Mouse (Mus musculus): Measurements from ENCODE around the gene Nanos1. TPM values are rescaled to one million over a fixed set of nuclear protein-coding genes. Genes with fewer than 3 reads are reported as not detected.

The Nanos1 gene
- polyA plus RNA-seq, 1 experiment from 2014 or later = 1.6 TPM

- under 1% methylated on average over 107 of the region's 115 CpGs for WGBS
Measured at GRCm38 (mm10) chr19:60756192-60757098, 658 bp downstream of the Nanos1 start.

DNA sequence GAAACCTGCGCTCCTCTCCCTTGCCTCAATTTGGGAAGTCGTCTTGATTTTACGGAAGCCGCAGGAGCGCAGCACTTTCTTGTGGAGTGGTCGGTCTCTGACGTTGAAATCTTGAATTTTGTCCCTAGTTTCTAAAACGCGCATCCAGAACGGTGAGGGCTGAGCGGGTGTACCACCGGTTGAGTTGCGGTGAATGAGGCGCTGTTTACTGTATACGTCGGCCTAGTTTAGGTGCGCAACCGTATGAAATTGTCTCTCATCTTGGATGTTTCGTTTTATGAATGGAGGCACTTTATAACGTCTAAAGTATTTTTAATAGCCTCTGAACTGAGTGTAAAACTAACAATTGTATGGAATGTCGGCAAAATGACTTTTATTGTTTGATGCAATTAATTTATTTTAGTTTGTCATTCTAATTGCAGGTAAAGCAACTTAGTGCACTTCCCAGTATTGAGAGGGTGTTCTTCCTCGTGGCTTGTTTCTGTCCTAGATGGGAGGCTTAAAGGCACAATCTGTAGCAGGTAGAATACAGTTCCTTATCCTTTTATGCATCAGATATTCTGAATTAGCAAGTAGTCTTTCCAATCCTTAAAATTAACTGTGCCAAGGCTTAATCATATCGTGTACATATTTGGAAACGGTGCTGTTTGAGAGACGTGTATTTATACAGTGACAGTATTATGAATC, 1.5 kb downstream of the Nanos1 start:
- Histone ChIP-seq H3K36me3 (peaks cover 22% of the 10 kb centered on the region), H3K27me3 (ENCODE audit: low read depth, poor library complexity, severe bottlenecking) (peaks cover 35% of the 10 kb centered on the region), H3K4me1 (peaks cover 24% of the 10 kb centered on the region), H3K9me3 (replicated peaks) (no peaks in the 10 kb centered on the region), H3K27ac (replicated peaks) (0 out of 2 replicates have a peak overlapping the region, but pooled peaks have one; percentile 78), H3K4me3 (peak overlapping the region; percentile 88)
- DNase-seq (ENCODE audit: low spot score) = no peak
- 8% methylated on average over 25 of the region's 25 CpGs for WGBS

More at GRCm38 (mm10) chr19:60756192-60757098, 658 bp downstream of the Nanos1 start:
- H3K4me1 ChIP-seq = peaks cover 24% of the 10 kb centered on the region
- peak; percentile 58 for DNase-seq (ENCODE audit: low spot score)
- peak overlapping the region; percentile 88 for H3K4me3 ChIP-seq
- H3K27me3 ChIP-seq (ENCODE audit: low read depth, poor library complexity, severe bottlenecking) = peaks cover 35% of the 10 kb centered on the region
- no peaks in the 10 kb centered on the region for H3K9me3 ChIP-seq (replicated peaks)
- peaks cover 16% of the 10 kb centered on the region for H3K36me3 ChIP-seq
- peak overlapping the region; percentile 78 for H3K27ac ChIP-seq (replicated peaks)

GRCm38 (mm10) chr19:60758896-60759835, 3.4 kb downstream of the Nanos1 start:
- Histone ChIP-seq H3K4me3 (no peak overlapping the region), H3K27me3 (ENCODE audit: low read depth, poor library complexity, severe bottlenecking) (peaks cover 31% of the 10 kb centered on the region), H3K4me1 (peaks cover 24% of the 10 kb centered on the region), H3K27ac (replicated peaks) (no peak overlapping the region), H3K9me3 (replicated peaks) (no peaks in the 10 kb centered on the region), H3K36me3 (peaks cover 42% of the 10 kb centered on the region)
- WGBS = 73% methylated on average over 4 of the region's 4 CpGs
- no peak for DNase-seq (ENCODE audit: low spot score)

GRCm38 (mm10) chr19:60773366-60773765, 17.6 kb downstream of the Nanos1 start:
- Histone ChIP-seq H3K36me3 (peaks cover 100% of the 10 kb centered on the region), H3K4me3 (no peak overlapping the region), H3K9me3 (replicated peaks) (no peaks in the 10 kb centered on the region), H3K27ac (replicated peaks) (no peak overlapping the region), H3K27me3 (ENCODE audit: low read depth, poor library complexity, severe bottlenecking) (no peaks in the 10 kb centered on the region), H3K4me1 (no peaks in the 10 kb centered on the region)
- DNase-seq (ENCODE audit: low spot score) = no peak
- WGBS = 95% methylated on average over 6 of the region's 6 CpGs

DNA sequence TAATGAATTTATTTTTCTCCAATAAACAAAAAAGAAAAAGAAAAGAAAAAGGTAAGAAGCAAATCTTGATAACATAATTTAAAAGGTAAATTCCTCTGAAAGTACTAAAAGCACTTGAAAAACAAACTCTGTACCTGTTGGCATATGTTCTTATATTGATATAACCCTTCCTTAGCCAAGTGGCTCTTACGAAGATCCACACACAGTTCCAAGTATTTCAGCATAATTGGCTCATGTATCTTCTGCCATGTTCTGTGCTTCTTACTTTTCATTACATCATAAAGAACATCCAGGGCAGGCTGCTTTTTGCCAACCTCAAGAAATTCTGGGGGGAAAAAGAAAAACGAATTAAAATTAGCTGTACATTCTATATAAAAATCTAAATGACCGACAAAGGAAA, 26.2 kb downstream of the Nanos1 start:
- no peak for DNase-seq (ENCODE audit: low spot score)
- no peak overlapping the region for H3K27ac ChIP-seq (replicated peaks)
- 91% methylated on average over 3 of the region's 3 CpGs for WGBS

GRCm38 (mm10) chr19:60784712-60785111, 28.9 kb downstream of the Nanos1 start:
- no peak for DNase-seq (ENCODE audit: low spot score)
- Histone ChIP-seq H3K36me3 (peaks cover 32% of the 10 kb centered on the region), H3K4me3 (no peak overlapping the region), H3K9me3 (replicated peaks) (no peaks in the 10 kb centered on the region), H3K27ac (replicated peaks) (no peak overlapping the region), H3K27me3 (ENCODE audit: low read depth, poor library complexity, severe bottlenecking) (no peaks in the 10 kb centered on the region), H3K4me1 (peaks cover 38% of the 10 kb centered on the region)
- 82% methylated on average over 1 of the region's 1 CpGs for WGBS

More for the DNA sequence above, 26.2 kb downstream of the Nanos1 start:
- H3K9me3 ChIP-seq (replicated peaks) = no peaks in the 10 kb centered on the region
- peaks cover 57% of the 10 kb centered on the region for H3K36me3 ChIP-seq
- H3K27me3 ChIP-seq (ENCODE audit: low read depth, poor library complexity, severe bottlenecking) = no peaks in the 10 kb centered on the region
- peaks cover 17% of the 10 kb centered on the region for H3K4me1 ChIP-seq
- H3K4me3 ChIP-seq = no peak overlapping the region

DNA sequence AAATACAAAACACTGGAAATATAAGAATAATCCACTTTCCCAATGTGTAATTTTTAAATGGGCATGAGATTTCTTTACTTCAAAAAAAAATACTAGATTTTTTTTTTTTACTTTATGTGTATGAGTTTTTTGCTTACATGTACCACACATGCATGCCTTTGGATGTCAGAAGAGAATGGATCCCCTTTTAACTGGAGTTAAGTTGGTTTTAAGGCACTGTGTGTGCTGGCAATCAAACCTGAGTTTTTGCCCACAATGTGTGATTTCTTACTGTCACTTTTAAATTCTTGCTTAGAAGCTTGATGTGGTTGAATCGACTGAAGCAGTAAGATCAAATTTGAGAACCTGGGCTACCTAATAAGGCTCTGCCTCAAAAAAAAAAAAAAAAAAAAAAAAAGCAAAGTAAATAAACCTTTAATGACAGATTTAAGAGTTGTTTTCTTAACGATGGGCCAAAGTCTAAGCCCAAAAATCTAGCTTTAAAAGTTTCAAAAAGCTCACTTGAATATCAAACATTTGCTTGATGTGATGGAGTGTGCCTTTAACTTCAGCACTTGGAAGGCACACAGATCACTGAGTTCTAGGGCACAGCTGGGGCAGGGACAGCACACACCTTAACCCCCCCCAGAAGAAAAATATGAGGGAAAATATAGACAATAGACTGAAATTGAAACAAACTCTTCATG, 31.8 kb downstream of the Nanos1 start:
- H3K9me3 ChIP-seq (replicated peaks) = no peaks in the 10 kb centered on the region
- H3K27ac ChIP-seq (replicated peaks) = no peak overlapping the region
- H3K36me3 ChIP-seq = 0 out of 2 replicates have a peak, but pooled peaks cover 4% of the 10 kb centered on the region
- DNase-seq (ENCODE audit: low spot score) = no peak
- 74% methylated on average over 2 of the region's 2 CpGs for WGBS
- H3K4me1 ChIP-seq = peaks cover 38% of the 10 kb centered on the region
- peak overlapping the region; percentile 97; the same call in 1 of the 2 replicates for H3K4me3 ChIP-seq
- H3K27me3 ChIP-seq (ENCODE audit: low read depth, poor library complexity, severe bottlenecking) = no peaks in the 10 kb centered on the region

- no peaks in the 10 kb centered on the region for H3K27me3 ChIP-seq (ENCODE audit: low read depth, poor library complexity, severe bottlenecking)
- DNase-seq (ENCODE audit: low spot score) = no peak
- WGBS = 52% methylated on average over 6 of the region's 6 CpGs
- H3K4me3 ChIP-seq = peak overlapping the region; percentile 97
- peaks cover 38% of the 10 kb centered on the region for H3K4me1 ChIP-seq
- H3K27ac ChIP-seq (replicated peaks) = no peak overlapping the region
- no peaks in the 10 kb centered on the region for H3K9me3 ChIP-seq (replicated peaks)
- H3K36me3 ChIP-seq = 0 out of 2 replicates have a peak, but pooled peaks cover 4% of the 10 kb centered on the region
Measured at GRCm38 (mm10) chr19:60788214-60788960, 32.6 kb downstream of the Nanos1 start.

DNA sequence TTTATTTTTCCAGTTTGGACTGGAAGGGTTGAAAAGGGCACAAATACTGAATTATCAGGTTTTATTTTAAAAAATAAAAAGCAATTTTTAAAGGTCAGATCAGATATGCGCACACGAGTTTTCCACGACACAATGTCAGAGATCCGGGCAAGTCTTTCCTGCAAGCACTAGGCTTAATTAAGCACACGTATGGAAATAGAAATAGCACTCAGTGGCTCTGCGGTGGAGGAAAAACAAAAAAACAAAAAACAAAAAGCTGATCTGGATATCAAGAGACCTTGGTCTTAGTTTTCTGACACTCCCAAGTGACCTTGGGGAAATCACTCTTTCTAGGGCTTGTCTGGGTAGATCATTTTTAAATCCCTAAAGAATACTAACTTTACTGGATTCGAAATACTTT, 33.7 kb downstream of the Nanos1 start:
- Histone ChIP-seq H3K27ac (replicated peaks) (peak overlapping the region; percentile 99), H3K36me3 (0 out of 2 replicates have a peak, but pooled peaks cover 2% of the 10 kb centered on the region), H3K27me3 (ENCODE audit: low read depth, poor library complexity, severe bottlenecking) (no peaks in the 10 kb centered on the region), H3K9me3 (replicated peaks) (no peaks in the 10 kb centered on the region), H3K4me3 (peak overlapping the region; percentile 97), H3K4me1 (peaks cover 34% of the 10 kb centered on the region)
- 4% methylated on average over 7 of the region's 7 CpGs for whole genome bisulfite sequencing
- no peak for DNase-seq (ENCODE audit: low spot score)

GRCm38 (mm10) chr19:60789919-60790506, 34.2 kb downstream of the Nanos1 start:
- H3K27me3 ChIP-seq (ENCODE audit: low read depth, poor library complexity, severe bottlenecking) = no peaks in the 10 kb centered on the region
- 0 out of 2 replicates have a peak, but pooled peaks cover 2% of the 10 kb centered on the region for H3K36me3 ChIP-seq
- H3K4me3 ChIP-seq = peak overlapping the region; percentile 97
- peak overlapping the region; percentile 99 for H3K27ac ChIP-seq (replicated peaks)
- no peaks in the 10 kb centered on the region for H3K9me3 ChIP-seq (replicated peaks)
- peaks cover 34% of the 10 kb centered on the region for H3K4me1 ChIP-seq
- under 1% methylated on average over 58 of the region's 60 CpGs for WGBS
- peak; percentile 72 for DNase-seq (ENCODE audit: low spot score)

Measured in midbrain, embryonic 10.5 days (tissue).